Mouse (Mus musculus) thymus, adult 2 months (tissue): ENCODE measurements around the gene Tuba1b. TPM values are rescaled to one million over a fixed set of nuclear protein-coding genes. Genes with fewer than 3 reads are reported as not detected.

Experiments used
- DNase-seq: peaks from one replicate; pipeline ENCODE4 v3.0.0; 2021
- H3K27ac ChIP-seq: fragments of 200-500 bp; 2 replicates; pipeline ENCODE4 v1.5.1; 2012; ENCODE audit warnings: low read length, control low read depth; ENCODE audit not compliant: control insufficient read depth, insufficient read depth
- H3K27me3 ChIP-seq: fragments of 200-500 bp; 2 replicates; pipeline ENCODE4 v1.6.1; 2012; ENCODE audit warnings: mild to moderate bottlenecking, low read length, moderate library complexity, mixed read lengths; ENCODE audit not compliant: control insufficient read depth, insufficient read depth
- H3K36me3 ChIP-seq: fragments of 200-500 bp; 2 replicates; pipeline ENCODE4 v1.6.1; 2012; ENCODE audit warnings: mild to moderate bottlenecking, low read length, moderate library complexity; ENCODE audit not compliant: control insufficient read depth, insufficient read depth
- H3K4me1 ChIP-seq: fragments of 200-500 bp; replicated peaks from 2 replicates; pipeline ENCODE4 v1.6.1; 2012; ENCODE audit warnings: low read length; ENCODE audit not compliant: control insufficient read depth, insufficient read depth
- H3K4me3 ChIP-seq: fragments of 200-500 bp; 2 replicates; pipeline ENCODE4 v1.5.1; 2012; ENCODE audit warnings: mild to moderate bottlenecking, low read length, control low read depth, moderate library complexity; ENCODE audit not compliant: control insufficient read depth, insufficient read depth
- CTCF ChIP-seq: fragments of 200-500 bp; IDR thresholded peaks from 2 replicates; pipeline ENCODE4 v1.5.1; 2012; ENCODE audit warnings: mild to moderate bottlenecking, control low read depth, low read length, moderate library complexity, borderline replicate concordance; ENCODE audit not compliant: control insufficient read depth, poor library complexity, insufficient read depth; ENCODE audit errors: extremely low read depth
- POLR2A ChIP-seq: fragments of 200-500 bp; IDR thresholded peaks from 2 replicates; pipeline ENCODE4 v1.6.1; 2012; ENCODE audit warnings: mild to moderate bottlenecking, low read length, control low read depth, moderate library complexity; ENCODE audit not compliant: control insufficient read depth, poor library complexity, insufficient read depth; ENCODE audit errors: extremely low read depth
- WGBS: fragments of 180-500 bp; shearing (Covaris S2); methylation state at CpG from one replicate; pipeline ENCODE4 v1.1.7; 2018; 5-methylcytosine and 5-hydroxymethylcytosine counted together
- polyA plus RNA-seq: library from polyadenylated mRNA; depleted of rRNA; stranded (reverse); fragments of >200 nt; gene quantifications from 2 replicates; pipeline ENCODE4 v1.2.3, GENCODE M21; 2012; rRNA removed

Tuba1b gene
- polyA plus RNA-seq, 1 experiment, result 3,866 TPM

DNA sequence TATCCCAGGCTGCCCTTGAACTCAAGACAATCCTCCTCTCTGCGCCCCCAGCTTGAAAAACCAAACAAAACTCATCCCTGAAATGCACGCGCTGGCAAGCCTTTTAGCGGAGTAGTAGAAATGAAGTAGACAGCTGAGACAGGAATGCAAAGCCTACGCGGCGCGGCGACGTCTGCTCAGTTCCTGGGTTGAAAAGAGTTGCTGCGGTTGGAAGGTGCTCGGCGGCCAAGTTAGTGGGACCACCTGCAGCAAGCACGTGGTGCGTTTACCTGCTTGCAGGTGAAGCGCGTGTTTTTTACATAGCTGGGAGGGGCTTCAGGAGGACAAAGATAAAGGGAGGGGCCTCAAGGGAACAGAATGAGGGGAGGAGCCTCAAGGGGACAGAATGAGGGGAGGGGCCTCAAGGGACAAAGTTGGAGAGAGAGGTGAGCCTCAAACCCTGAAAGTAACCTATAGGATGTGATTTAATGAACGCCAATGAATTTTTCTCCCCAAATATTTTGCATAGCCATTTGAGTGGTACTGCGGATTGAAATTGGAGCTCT lies 43.1 kb downstream of the Tuba1b start:
- Histone ChIP-seq H3K4me3 (no peak overlapping the region), H3K4me1 (peaks cover 18% of the 10 kb centered on the region), H3K27ac (no peak overlapping the region), H3K36me3 (no peaks in the 10 kb centered on the region), H3K27me3 (peaks cover 28% of the 10 kb centered on the region)
- no peak for TF ChIP-seq CTCF
- TF ChIP-seq POLR2A, result no peak
- DNase-seq, result no peak
- WGBS, result 58% methylated on average over 19 of the region's 19 CpGs

DNA sequence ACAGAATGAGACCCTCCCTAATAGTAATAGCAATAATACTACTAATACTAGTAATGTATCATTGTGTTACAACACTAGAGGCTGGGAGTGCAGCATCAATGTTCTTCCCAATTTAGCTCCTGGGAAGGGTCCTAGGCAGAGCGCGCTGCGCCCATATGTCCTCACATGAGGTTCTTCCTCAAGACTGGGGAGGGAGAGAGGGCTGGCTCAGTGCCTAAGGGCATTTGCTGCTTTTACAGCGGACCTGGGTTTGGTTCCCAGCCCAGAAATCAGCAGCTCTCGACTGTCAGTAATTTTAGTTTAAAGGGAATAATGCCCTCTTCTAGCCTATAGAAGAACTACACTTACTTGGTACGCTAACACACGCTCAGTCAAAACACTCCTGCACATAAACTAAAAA lies 46.8 kb downstream of the Tuba1b start:
- TF ChIP-seq CTCF, result no peak
- TF ChIP-seq POLR2A, result no peak
- DNase-seq, result no peak
- no peak overlapping the region for H3K27ac ChIP-seq
- no peaks in the 10 kb centered on the region; the same call in 1 of the 2 replicates for H3K27me3 ChIP-seq
- 90% methylated on average over 7 of the region's 7 CpGs for WGBS
- no peak overlapping the region for H3K4me3 ChIP-seq
- 0 out of 2 replicates have a peak, but pooled peaks cover 2% of the 10 kb centered on the region for H3K4me1 ChIP-seq
- no peaks in the 10 kb centered on the region for H3K36me3 ChIP-seq

DNA sequence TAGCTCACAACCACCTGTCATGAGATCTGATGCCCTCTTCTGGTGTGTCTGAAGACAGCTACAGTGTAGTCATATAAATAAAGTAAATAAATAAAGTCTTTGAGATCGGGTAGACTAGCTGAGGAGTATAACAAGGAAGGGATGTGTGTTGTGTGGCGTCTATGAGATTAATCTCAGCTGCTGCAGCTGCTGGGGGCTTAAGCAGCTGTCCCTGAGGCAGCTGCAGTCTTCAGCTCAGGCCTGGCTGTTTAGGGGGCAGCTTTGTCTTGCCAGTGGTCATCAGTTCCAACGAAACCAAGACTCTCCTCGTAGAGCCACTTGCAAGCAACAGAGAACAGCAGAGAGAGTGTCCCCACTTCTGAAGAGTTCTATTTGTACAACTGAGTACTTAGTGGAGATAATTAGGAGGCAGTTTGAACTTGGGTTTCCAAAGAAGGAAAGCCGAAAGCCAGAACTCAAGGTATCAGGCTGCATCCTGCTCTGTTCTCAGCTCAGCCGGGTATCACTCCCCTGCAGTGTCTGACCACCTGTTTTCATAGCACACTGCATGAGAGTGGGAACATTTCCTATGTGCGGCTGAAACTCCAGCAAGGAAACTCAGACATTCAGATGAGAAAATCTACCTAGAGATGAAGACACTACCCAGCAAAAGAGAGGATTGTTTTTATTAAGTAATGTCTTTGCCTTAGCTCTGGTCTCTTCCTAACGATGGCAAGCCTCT lies 47.5 kb downstream of the Tuba1b start:
- 85% methylated on average over 8 of the region's 8 CpGs for WGBS
- DNase-seq, result no peak
- H3K4me1 ChIP-seq, result 0 out of 2 replicates have a peak, but pooled peaks cover 2% of the 10 kb centered on the region

DNA sequence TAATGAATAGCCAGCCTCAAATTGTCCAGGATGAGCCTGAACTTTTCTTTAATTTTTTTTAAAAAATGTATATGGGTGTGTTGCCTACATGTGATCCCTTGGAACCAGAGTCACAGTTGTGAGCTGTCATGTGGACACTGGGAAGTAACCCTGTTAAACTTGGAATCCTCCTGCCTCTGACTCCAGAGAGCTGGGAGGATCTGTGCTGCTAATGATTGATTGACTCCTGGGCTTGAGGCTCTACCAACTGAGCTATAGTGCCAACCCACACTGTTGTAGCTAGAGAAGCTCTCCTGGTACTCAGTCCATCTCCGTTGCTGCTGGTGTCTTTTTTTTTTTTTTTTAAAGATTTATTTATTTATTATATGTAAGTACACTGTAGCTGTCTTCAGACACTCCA lies 50.3 kb downstream of the Tuba1b start:
- Histone ChIP-seq H3K27ac (no peak overlapping the region), H3K27me3 (no peaks in the 10 kb centered on the region), H3K4me3 (no peak overlapping the region), H3K36me3 (no peaks in the 10 kb centered on the region), H3K4me1 (peaks cover 9% of the 10 kb centered on the region)
- TF ChIP-seq POLR2A (no peak), CTCF (no peak)
- no peak for DNase-seq
- WGBS, result 88% methylated on average over 1 of the region's 1 CpGs

More for the DNA sequence above, 47.5 kb downstream of the Tuba1b start:
- Histone ChIP-seq H3K4me3 (no peak overlapping the region), H3K27me3 (no peaks in the 10 kb centered on the region; the same call in 1 of the 2 replicates), H3K27ac (no peak overlapping the region), H3K36me3 (no peaks in the 10 kb centered on the region)
- no peak for TF ChIP-seq CTCF
- TF ChIP-seq POLR2A, result no peak

DNA sequence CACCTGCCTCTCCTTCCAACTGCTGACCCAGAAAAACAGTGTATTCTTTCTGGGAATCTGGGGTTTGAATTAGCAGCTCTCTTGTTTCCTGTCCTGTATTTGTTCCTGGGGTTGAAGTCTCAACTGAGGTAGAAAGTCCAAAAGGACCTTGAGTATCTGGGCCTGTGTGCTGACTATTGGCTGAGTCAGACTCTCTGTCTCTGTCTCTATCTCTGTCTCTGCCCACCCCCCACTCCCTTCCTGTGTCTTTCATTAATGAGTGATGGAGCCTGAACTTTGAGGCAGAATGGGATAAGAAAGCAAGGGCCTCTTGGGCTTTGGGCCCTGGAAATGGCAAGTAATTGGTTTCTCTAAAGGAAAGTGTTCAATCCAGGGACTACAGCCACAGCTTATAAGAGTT lies 50.7 kb downstream of the Tuba1b start:
- Histone ChIP-seq H3K36me3 (no peaks in the 10 kb centered on the region), H3K4me3 (no peak overlapping the region), H3K27me3 (no peaks in the 10 kb centered on the region), H3K27ac (no peak overlapping the region), H3K4me1 (peaks cover 9% of the 10 kb centered on the region)
- TF ChIP-seq CTCF (no peak), POLR2A (no peak)
- no peak for DNase-seq

DNA sequence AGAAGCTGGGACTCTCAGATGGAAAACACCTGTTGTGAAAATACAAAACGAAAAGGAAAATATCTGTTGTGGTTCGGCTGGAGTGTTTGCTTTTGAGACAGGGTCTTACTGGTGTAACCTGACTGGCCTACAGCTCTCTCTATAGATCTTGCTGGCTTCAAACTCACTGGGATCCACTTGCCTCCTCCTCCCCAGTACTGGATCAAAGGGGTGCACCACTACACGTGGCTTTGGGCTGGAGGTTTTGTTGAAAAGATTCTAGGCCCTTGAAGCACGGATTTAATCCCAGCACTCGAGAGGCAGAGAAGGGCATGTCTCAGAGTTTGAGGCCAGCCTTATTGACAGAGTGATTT lies 52.7 kb downstream of the Tuba1b start:
- Histone ChIP-seq H3K4me3 (no peak overlapping the region), H3K4me1 (peaks cover 9% of the 10 kb centered on the region), H3K27me3 (no peaks in the 10 kb centered on the region), H3K36me3 (no peaks in the 10 kb centered on the region), H3K27ac (no peak overlapping the region)
- WGBS, result 15% methylated on average over 5 of the region's 5 CpGs
- TF ChIP-seq POLR2A, result no peak
- TF ChIP-seq CTCF, result no peak
- no peak for DNase-seq

Other genes starting within 250 kb of the Tuba1b start
- gene Ccdc65, start 226.4 kb downstream of the Tuba1b start, polyA plus RNA-seq, result 0.04 and 0.09 TPM in 2 replicates
- gene Fkbp11, start 206.4 kb downstream of the Tuba1b start, polyA plus RNA-seq, result 2.1 and 3.1 TPM in 2 replicates
- 165 and 182 TPM in 2 replicates for gene Arf3, start 171.4 kb downstream of the Tuba1b start, polyA plus RNA-seq
- 3.4 and 3.9 TPM in 2 replicates for gene Wnt10b, start 156.4 kb downstream of the Tuba1b start, polyA plus RNA-seq
- 0.07 and 0.22 TPM in 2 replicates for gene Wnt1, start 144.7 kb downstream of the Tuba1b start, polyA plus RNA-seq
- gene Ddn, start 125.1 kb downstream of the Tuba1b start, polyA plus RNA-seq, result 0.26 and 0.65 TPM in 2 replicates
- gene Prkag1, start 103.0 kb downstream of the Tuba1b start, polyA plus RNA-seq, result 90.7 and 105 TPM in 2 replicates
- 69.1 and 93.4 TPM in 2 replicates for gene Kmt2d, start 63.4 kb downstream of the Tuba1b start, polyA plus RNA-seq
- 8.0 and 9.8 TPM in 2 replicates for gene Rhebl1, start 40.0 kb downstream of the Tuba1b start, polyA plus RNA-seq
- 1.1 and 2.6 TPM in 2 replicates for gene Dhh, start 36.0 kb downstream of the Tuba1b start, polyA plus RNA-seq
- 390 and 404 TPM in 2 replicates for gene Lmbr1l, start 16.3 kb downstream of the Tuba1b start, polyA plus RNA-seq
- gene Gm49450, start 19.0 kb upstream of the Tuba1b start, polyA plus RNA-seq, result 82.1 and 153 TPM in 2 replicates
- 373 and 432 TPM in 2 replicates for gene Tuba1a, start 19.1 kb upstream of the Tuba1b start, polyA plus RNA-seq
- gene Tuba1c, start 95.3 kb upstream of the Tuba1b start, polyA plus RNA-seq, result 294 and 330 TPM in 2 replicates
- 1.9 and 2.3 TPM in 2 replicates for gene Prph, start 120.6 kb upstream of the Tuba1b start, polyA plus RNA-seq
- 40.8 and 57.0 TPM in 2 replicates for gene Troap, start 140.0 kb upstream of the Tuba1b start, polyA plus RNA-seq
- 0.08 and 0.27 TPM in 2 replicates for gene C1ql4, start 153.3 kb upstream of the Tuba1b start, polyA plus RNA-seq
- 0.39 and 0.46 TPM in 2 replicates for gene Dnajc22, start 158.6 kb upstream of the Tuba1b start, polyA plus RNA-seq
- gene Spats2, start 191.4 kb upstream of the Tuba1b start, polyA plus RNA-seq, result 11.8 and 12.2 TPM in 2 replicates